Mouse (Mus musculus) G1E (cell line): Measurements from ENCODE around the gene Lrp1. TPM values are rescaled to one million over a fixed set of nuclear protein-coding genes. Genes with fewer than 3 reads are reported as not detected.

Source experiments
- ATAC-seq: 2 replicates; pipeline ENCODE4 v1.8.0; 2016; ENCODE audit warnings: mild to moderate bottlenecking; ENCODE audit not compliant: insufficient number of reproducible peaks, poor library complexity, low FRiP score, severe bottlenecking; ENCODE audit errors: extremely low read depth
- DNase-seq: peaks from one replicate; pipeline ENCODE4 v3.0.0; 2012; ENCODE audit warnings: low spot score
- H3K27me3 ChIP-seq: 2 replicates; pipeline ENCODE4 v1.6.1; 2012; ENCODE audit warnings: mild to moderate bottlenecking, low read length, inconsistent platforms; ENCODE audit not compliant: insufficient read depth
- H3K36me3 ChIP-seq: replicated peaks from 2 replicates; pipeline ENCODE3; 2012; ENCODE audit warnings: mild to moderate bottlenecking, inconsistent platforms
- H3K4me1 ChIP-seq: 2 replicates; pipeline ENCODE4 v1.6.1; 2012; ENCODE audit warnings: low read depth, low read length, inconsistent platforms, mixed read lengths; ENCODE audit not compliant: insufficient read depth
- H3K4me3 ChIP-seq: 2 replicates; pipeline ENCODE4 v1.5.1; 2012; ENCODE audit warnings: low read depth, mild to moderate bottlenecking, inconsistent platforms, low read length, moderate library complexity, mixed read lengths
- H3K9me3 ChIP-seq: replicated peaks from 2 replicates; pipeline ENCODE4 v1.6.1; 2012; ENCODE audit warnings: inconsistent platforms
- CTCF ChIP-seq: IDR thresholded peaks from 2 replicates; pipeline ENCODE4 v1.5.1; 2012; ENCODE audit warnings: low read depth, low read length, inconsistent platforms, mixed read lengths
- GATA1 ChIP-seq: IDR thresholded peaks from 2 replicates; pipeline ENCODE4 v1.6.1; 2012; ENCODE audit warnings: borderline replicate concordance, low read length, inconsistent platforms, mixed read lengths
- GATA2 ChIP-seq: IDR thresholded peaks from 2 replicates; pipeline ENCODE4 v1.6.1; 2012; ENCODE audit warnings: low read depth, low read length, inconsistent platforms, borderline replicate concordance
- POLR2AphosphoS5 ChIP-seq: IDR thresholded peaks from 2 replicates; pipeline ENCODE4 v1.6.1; 2012; ENCODE audit warnings: low read depth, low read length, inconsistent platforms; ENCODE audit not compliant: insufficient replicate concordance
- TAL1 ChIP-seq: conservative IDR thresholded peaks from 2 replicates; pipeline ENCODE4 v1.6.1; 2012; ENCODE audit warnings: low read depth, low read length, inconsistent platforms, mixed read lengths
- polyA plus RNA-seq: library from polyadenylated mRNA; stranded (reverse); fragments of >175 nt; gene quantifications from 2 replicates; pipeline ENCODE4 v1.2.3, GENCODE M21; 2012
- total RNA-seq, 2 experiments: library from RNA; stranded (forward) in 1 of 2; stranded (reverse) in 1 of 2; fragments of 200-1000 nt in 1 of 2; fragments of >200 nt in 1 of 2; fragmentation: Nextera tagmentation in 1 of 2; gene quantifications; 2 replicates each; pipeline ENCODE4 v1.2.3; 2014 to 2017

The Lrp1 gene
- total and polyA plus RNA-seq, 3 experiments: 0.27 to 0.67 (median 0.30) TPM

DNA sequence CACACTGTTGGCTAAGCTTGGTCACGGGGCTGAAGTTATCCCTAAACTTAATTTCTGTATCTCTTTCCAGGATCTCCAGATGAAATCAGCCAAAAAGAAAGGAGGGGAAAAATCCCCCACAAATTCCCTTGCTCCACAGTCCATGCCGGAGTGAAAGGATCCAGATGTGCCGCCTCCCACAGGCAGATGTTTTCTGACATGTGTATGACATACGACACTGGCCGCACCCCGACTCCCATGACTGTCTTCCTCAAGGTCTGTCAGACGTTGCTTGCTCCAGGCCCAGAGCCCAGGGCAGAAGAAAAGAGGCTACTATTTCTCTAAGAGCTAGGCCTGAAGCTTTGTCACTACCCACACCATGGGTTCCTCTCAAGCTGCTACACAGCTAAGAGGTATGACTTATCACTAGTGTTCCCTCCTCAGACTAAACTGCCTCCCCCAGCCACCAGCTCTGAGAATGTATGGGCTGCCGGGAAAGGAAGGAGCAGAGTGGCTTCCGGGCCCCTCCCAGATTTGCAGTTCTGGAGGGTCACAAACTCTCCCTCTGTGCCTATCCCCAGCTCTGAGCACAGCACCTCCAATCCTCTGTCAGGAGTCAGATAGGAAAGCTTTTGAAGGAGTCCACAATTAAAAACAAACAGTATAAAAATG lies 11.4 kb downstream of the Lrp1 start:
- TF ChIP-seq GATA1: no peak
- TF ChIP-seq TAL1: no peak
- TF ChIP-seq CTCF: no peak
- TF ChIP-seq POLR2AphosphoS5: no peak
- TF ChIP-seq GATA2: no peak
- Histone ChIP-seq H3K9me3 (no peaks in the 10 kb centered on the region), H3K4me1 (peaks cover 29% of the 10 kb centered on the region), H3K4me3 (no peak overlapping the region), H3K36me3 (no peaks in the 10 kb centered on the region), H3K27me3 (peaks cover 79% of the 10 kb centered on the region)
- ATAC-seq (no peak), DNase-seq (no peak)

GRCm38 (mm10) chr10:127607059-127607458 lies 13.9 kb downstream of the Lrp1 start:
- no peaks in the 10 kb centered on the region for H3K9me3 ChIP-seq
- no peaks in the 10 kb centered on the region for H3K36me3 ChIP-seq
- H3K27me3 ChIP-seq: peaks cover 75% of the 10 kb centered on the region
- no peak for ATAC-seq
- no peak for DNase-seq
- TF ChIP-seq GATA1 (no peak), TAL1 (no peak), GATA2 (no peak), CTCF (no peak), POLR2AphosphoS5 (no peak)
- H3K4me3 ChIP-seq: no peak overlapping the region
- H3K4me1 ChIP-seq: peaks cover 46% of the 10 kb centered on the region

GRCm38 (mm10) chr10:127605756-127606155 lies 15.2 kb downstream of the Lrp1 start:
- DNase-seq (no peak), ATAC-seq (no peak)
- peak overlapping the region; percentile 21; the same call in 1 of the 2 replicates for H3K4me3 ChIP-seq
- peaks cover 43% of the 10 kb centered on the region for H3K4me1 ChIP-seq
- no peaks in the 10 kb centered on the region for H3K36me3 ChIP-seq
- no peaks in the 10 kb centered on the region for H3K9me3 ChIP-seq
- H3K27me3 ChIP-seq: peaks cover 76% of the 10 kb centered on the region
- no peak for TF ChIP-seq GATA1
- no peak for TF ChIP-seq TAL1

- Histone ChIP-seq H3K4me3 (peak overlapping the region; percentile 21; the same call in 1 of the 2 replicates), H3K27me3 (peaks cover 76% of the 10 kb centered on the region), H3K9me3 (no peaks in the 10 kb centered on the region), H3K4me1 (peaks cover 40% of the 10 kb centered on the region), H3K36me3 (no peaks in the 10 kb centered on the region)
- TF ChIP-seq GATA2: no peak
- TF ChIP-seq POLR2AphosphoS5: no peak
- no peak for TF ChIP-seq GATA1
- TF ChIP-seq TAL1: no peak
- no peak for TF ChIP-seq CTCF
- ATAC-seq: no peak
- DNase-seq: no peak
These were observed 15.7 kb downstream of the Lrp1 start for GRCm38 (mm10) chr10:127605251-127605547.

DNA sequence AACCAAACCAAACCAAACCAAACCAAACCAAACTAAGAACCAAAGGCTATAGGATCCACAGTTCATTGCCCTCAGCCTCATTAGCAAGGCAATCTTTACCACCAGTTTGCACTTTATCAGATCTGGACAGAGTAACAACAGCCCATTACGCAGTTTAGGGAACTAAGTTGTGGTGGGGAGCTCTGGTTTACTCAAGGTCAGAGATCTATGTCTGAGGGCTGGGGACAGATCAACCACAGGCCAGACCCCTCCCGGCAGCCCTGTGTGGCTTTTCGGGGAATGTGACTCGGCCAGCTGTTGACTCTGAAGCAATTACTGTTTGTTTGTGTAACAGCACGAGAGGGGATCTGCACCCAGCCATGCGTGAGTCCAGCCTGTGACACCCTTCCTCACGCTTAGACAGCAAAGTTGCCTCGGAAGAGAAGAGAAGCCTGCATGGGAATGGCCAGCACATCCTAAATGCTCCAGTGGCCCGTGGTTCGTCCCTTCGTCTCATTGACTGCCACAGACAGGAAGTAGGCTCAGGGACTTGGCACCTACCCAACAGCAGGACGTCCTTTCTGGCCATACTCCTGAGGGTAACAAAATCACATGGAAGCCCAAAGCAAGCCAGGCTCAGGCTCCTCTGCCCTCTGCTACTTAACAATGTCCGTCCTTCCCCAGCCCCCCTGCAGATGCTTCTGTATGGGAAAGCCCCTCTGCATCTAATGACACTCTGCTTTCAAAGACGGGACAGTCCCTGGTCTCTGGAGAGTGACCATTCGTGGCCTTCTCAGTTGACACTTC lies 16.3 kb downstream of the Lrp1 start:
- TF ChIP-seq TAL1 (peak; percentile 42; the same call in 1 of the 2 replicates), GATA1 (no peak), GATA2 (no peak)
- peaks cover 36% of the 10 kb centered on the region for H3K4me1 ChIP-seq
- peaks cover 76% of the 10 kb centered on the region for H3K27me3 ChIP-seq
- H3K36me3 ChIP-seq: no peaks in the 10 kb centered on the region
- ATAC-seq (peak; percentile 80), DNase-seq (peak; percentile 62)
- no peaks in the 10 kb centered on the region for H3K9me3 ChIP-seq
- H3K4me3 ChIP-seq: peak overlapping the region; percentile 42; the same call in 1 of the 2 replicates

- H3K36me3 ChIP-seq: no peaks in the 10 kb centered on the region
- peak overlapping the region; percentile 5; the same call in 1 of the 2 replicates for H3K4me3 ChIP-seq
- H3K4me1 ChIP-seq: peaks cover 33% of the 10 kb centered on the region
- H3K9me3 ChIP-seq: no peaks in the 10 kb centered on the region
- no peak for TF ChIP-seq CTCF
- TF ChIP-seq TAL1: no peak
- no peak for TF ChIP-seq POLR2AphosphoS5
- no peak for TF ChIP-seq GATA1
- TF ChIP-seq GATA2: no peak
- peaks cover 76% of the 10 kb centered on the region for H3K27me3 ChIP-seq
- no peak for ATAC-seq
- no peak for DNase-seq
These were observed 17.2 kb downstream of the Lrp1 start for GRCm38 (mm10) chr10:127603437-127604371.
